ENCODE assay signal across 13 mouse cellular contexts in genomic region chr6:114869501-114870076, GRCm38 (mm10).
DNase-seq lines count a peak whose midpoint lies in the region; ATAC-seq lines count a peak whose summit lies in the region.
"Had no signal": no experiment of that assay in that cellular context is flagged by ENCODE, and none has a peak within 500 bp of the region (broad histone marks: within the 10 kb centered on the region; RNA-seq: fewer than 3 reads in every experiment).

No protein-coding gene starts in this region.

- H3K9ac ChIP-seq in heart, embryonic 11.5 days (ENCODE audit: low read depth, low read length): peak overlapping the region; percentile 43; the same call in 1 of the 2 replicates
- peak overlapping the region; percentile 2; the same call in 1 of the 2 replicates for H3K9ac ChIP-seq in neural tube, embryonic 12.5 days
- H3K9ac ChIP-seq in hindbrain, embryonic 14.5 days: 0 out of 2 replicates have a peak overlapping the region, but pooled peaks have one; percentile 4
- H3K9ac ChIP-seq in neural tube, embryonic 15.5 days (replicated peaks): no peak overlapping the region
- H3K9ac ChIP-seq: lung, embryonic 15.5 days had no signal

- no peak for DNase-seq in heart, postnatal 10 days
- no peak for DNase-seq in neural tube, embryonic 10.5 days (ENCODE audit: extremely low spot score, low spot score)
- peak; percentile 48 for DNase-seq in hindbrain, embryonic 14.5 days (ENCODE audit: low spot score)
- no peak for DNase-seq in ovary, adult 18-20 months (ENCODE audit: low spot score)
- no peak for DNase-seq in embryo, embryonic 9.5 days (ENCODE audit: extremely low spot score)
- DNase-seq: adrenal gland, postnatal 14 days; cerebellum, adult 11-12 months; kidney, postnatal 25 days; thymus, postnatal 25 days had no signal

- no peaks in the 10 kb centered on the region for H3K36me3 ChIP-seq in heart, embryonic 11.5 days (ENCODE audit: control insufficient read depth, insufficient read depth, low read length)
- H3K36me3 ChIP-seq in neural tube, embryonic 12.5 days: peaks cover 7% of the 10 kb centered on the region; the same call in 1 of the 2 replicates
- H3K36me3 ChIP-seq in hindbrain, embryonic 14.5 days (replicated peaks; ENCODE audit: control insufficient read depth, insufficient read depth): no peaks in the 10 kb centered on the region
- no peaks in the 10 kb centered on the region for H3K36me3 ChIP-seq in neural tube, embryonic 15.5 days

- 74% methylated on average over 6 of the region's 6 CpGs for WGBS in heart, embryonic 11.5 days (ENCODE audit: insufficient replicate concordance)
- 73% methylated on average over 6 of the region's 6 CpGs for WGBS in neural tube, embryonic 12.5 days
- 71% methylated on average over 6 of the region's 6 CpGs for WGBS in hindbrain, embryonic 14.5 days
- WGBS in neural tube, embryonic 15.5 days: 61% methylated on average over 6 of the region's 6 CpGs

- no peaks in the 10 kb centered on the region for H3K27me3 ChIP-seq in heart, embryonic 11.5 days (ENCODE audit: control insufficient read depth, insufficient read depth, low read length)
- no peaks in the 10 kb centered on the region for H3K27me3 ChIP-seq in neural tube, embryonic 12.5 days (replicated peaks)
- no peaks in the 10 kb centered on the region for H3K27me3 ChIP-seq in hindbrain, embryonic 14.5 days (ENCODE audit: control insufficient read depth, insufficient read depth, low read length)
- H3K27me3 ChIP-seq in neural tube, embryonic 15.5 days (replicated peaks): no peaks in the 10 kb centered on the region
- H3K27me3 ChIP-seq: lung, embryonic 15.5 days had no signal

- H3K4me1 ChIP-seq in heart, embryonic 11.5 days (ENCODE audit: control insufficient read depth, insufficient read depth, low read length): peaks cover 62% of the 10 kb centered on the region
- peaks cover 46% of the 10 kb centered on the region for H3K4me1 ChIP-seq in neural tube, embryonic 12.5 days
- peaks cover 39% of the 10 kb centered on the region for H3K4me1 ChIP-seq in hindbrain, embryonic 14.5 days (replicated peaks; ENCODE audit: control insufficient read depth, insufficient read depth, low read length)
- peaks cover 56% of the 10 kb centered on the region for H3K4me1 ChIP-seq in neural tube, embryonic 15.5 days

- 0 out of 2 replicates have a peak overlapping the region, but pooled peaks have one; percentile 15 for H3K27ac ChIP-seq in heart, embryonic 11.5 days (ENCODE audit: low read depth, low read length)
- no peak overlapping the region for H3K27ac ChIP-seq in neural tube, embryonic 12.5 days
- H3K27ac ChIP-seq in hindbrain, embryonic 14.5 days: peak overlapping the region; percentile 48
- H3K27ac ChIP-seq in neural tube, embryonic 15.5 days (replicated peaks): peak overlapping the region; percentile 33
- H3K27ac ChIP-seq: lung, embryonic 15.5 days had no signal

- H3K4me2 ChIP-seq in heart, embryonic 11.5 days: no peak overlapping the region
- no peak overlapping the region for H3K4me2 ChIP-seq in neural tube, embryonic 12.5 days (replicated peaks)
- no peak overlapping the region for H3K4me2 ChIP-seq in hindbrain, embryonic 14.5 days (replicated peaks)
- H3K4me2 ChIP-seq in neural tube, embryonic 15.5 days: no peak overlapping the region
- H3K4me2 ChIP-seq: lung, embryonic 15.5 days had no signal

- no peak overlapping the region for H3K4me3 ChIP-seq in heart, embryonic 11.5 days (ENCODE audit: low read depth, low read length)
- no peak overlapping the region for H3K4me3 ChIP-seq in neural tube, embryonic 12.5 days
- H3K4me3 ChIP-seq in hindbrain, embryonic 14.5 days (replicated peaks; ENCODE audit: low read length): no peak overlapping the region
- H3K4me3 ChIP-seq in neural tube, embryonic 15.5 days (replicated peaks): no peak overlapping the region
- H3K4me3 ChIP-seq: lung, embryonic 15.5 days had no signal

- intact Hi-C loops in heart, postnatal 10 days (cut with DNase I): loop anchor here (2.0 kb wide), 1 partner anchor 49 kb away; no protein-coding TSS in a partner anchor

- ATAC-seq in heart, embryonic 11.5 days (replicated peaks; ENCODE audit: insufficient number of reproducible peaks, low FRiP score, low TSS enrichment): no peak
- no peak for ATAC-seq in neural tube, embryonic 12.5 days (ENCODE audit: low FRiP score, low read depth)
- ATAC-seq in hindbrain, embryonic 14.5 days (ENCODE audit: low FRiP score): 0 out of 2 replicates have a peak, but pooled peaks have one; percentile 16
- ATAC-seq in neural tube, embryonic 15.5 days (ENCODE audit: low FRiP score): peak; percentile 22; the same call in 1 of the 2 replicates

- H3K9me3 ChIP-seq in heart, embryonic 11.5 days (replicated peaks; ENCODE audit: control insufficient read depth, low read length): no peaks in the 10 kb centered on the region
- H3K9me3 ChIP-seq in neural tube, embryonic 12.5 days: no peaks in the 10 kb centered on the region
- H3K9me3 ChIP-seq in hindbrain, embryonic 14.5 days (ENCODE audit: control insufficient read depth, low read length): no peaks in the 10 kb centered on the region
- no peaks in the 10 kb centered on the region for H3K9me3 ChIP-seq in neural tube, embryonic 15.5 days (replicated peaks)
- H3K9me3 ChIP-seq: lung, embryonic 15.5 days had no signal

Comparison
In these comparisons a context has a peak if more than half of its experiments do, and no peak if none do; other contexts are left out.
1. ATAC-seq: peak in hindbrain, embryonic 14.5 days (single experiment) and neural tube, embryonic 15.5 days (single experiment); none in heart, embryonic 11.5 days (single experiment) and neural tube, embryonic 12.5 days (single experiment).